Mouse (Mus musculus) midbrain, postnatal 0 days (tissue): ENCODE measurements around the gene 0610040J01Rik. TPM values are rescaled to one million over a fixed set of nuclear protein-coding genes. Genes with fewer than 3 reads are reported as not detected.

ENCODE experiments used
- ATAC-seq: fragments of 200-750 bp; cut with Nextera tagmentation; 2 replicates; pipeline ENCODE4 v1.8.0; 2017; ENCODE audit warnings: moderate number of reproducible peaks, mild to moderate bottlenecking, moderate TSS enrichment, moderate library complexity; ENCODE audit not compliant: low FRiP score
- DNase-seq: peaks from one replicate; pipeline ENCODE4 v3.0.0-alpha.2; 2015; ENCODE audit warnings: low spot score
- H3K27ac ChIP-seq: fragments of 300-500 bp; sonication (generic); 2 replicates; pipeline ENCODE4 v1.5.1; 2014; ENCODE audit warnings: low read depth, mild to moderate bottlenecking, low read length, mixed read lengths
- H3K27me3 ChIP-seq: fragments of 300-500 bp; sonication (generic); 2 replicates; pipeline ENCODE4 v1.6.1; 2014; ENCODE audit warnings: low read length, control low read depth, mixed read lengths; ENCODE audit not compliant: insufficient read depth
- H3K36me3 ChIP-seq: fragments of 300-500 bp; sonication (generic); 2 replicates; pipeline ENCODE4 v1.6.1; 2014; ENCODE audit warnings: low read length, control low read depth, mixed read lengths; ENCODE audit not compliant: insufficient read depth
- H3K4me1 ChIP-seq: fragments of 300-500 bp; sonication (generic); 2 replicates; pipeline ENCODE4 v1.6.1; 2014; ENCODE audit warnings: mild to moderate bottlenecking, control low read depth, antibody characterized with exemption, low read length, mixed read lengths; ENCODE audit not compliant: insufficient read depth
- H3K4me2 ChIP-seq: fragments of 300-500 bp; sonication (generic); 2 replicates; pipeline ENCODE4 v1.6.1; 2014; ENCODE audit warnings: low read depth, mild to moderate bottlenecking, low read length, mixed read lengths; ENCODE audit not compliant: poor library complexity, severe bottlenecking
- H3K4me3 ChIP-seq: fragments of 300-500 bp; sonication (generic); 2 replicates; pipeline ENCODE4 v1.5.1; 2014; ENCODE audit warnings: low read depth, mild to moderate bottlenecking, low read length, moderate library complexity
- H3K9ac ChIP-seq: fragments of 300-500 bp; sonication (generic); replicated peaks from 2 replicates; pipeline ENCODE4 v1.6.1; 2014; ENCODE audit warnings: mild to moderate bottlenecking, low read length, moderate library complexity, mixed read lengths; ENCODE audit not compliant: poor library complexity, severe bottlenecking
- H3K9me3 ChIP-seq: fragments of 300-500 bp; sonication (generic); 2 replicates; pipeline ENCODE4 v1.6.1; 2016; ENCODE audit warnings: low read length, control low read depth
- CTCF ChIP-seq: IDR thresholded peaks from 2 replicates; pipeline ENCODE4 v1.5.1; 2016; ENCODE audit warnings: antibody characterized with exemption, mild to moderate bottlenecking
- WGBS: fragments of 180-500 bp; shearing (Covaris S2); extraction: QIAGEN DNeasy Blood & Tissue Kit; methylation state at CpG from one replicate; pipeline ENCODE4 v1.1.7; 2014; 5-methylcytosine and 5-hydroxymethylcytosine counted together
- polyA plus RNA-seq: library from polyadenylated mRNA; unstranded; fragments of >200 nt; fragmentation: Nextera tagmentation; extraction: Ambion mirVana; gene quantifications from 2 replicates; pipeline ENCODE4 v1.2.1, GENCODE M21; 2015
- total RNA-seq: library from RNA; depleted of rRNA; stranded (reverse); fragments of >200 nt; gene quantifications from 2 replicates; pipeline ENCODE4 v1.2.3, GENCODE M21; 2014

The 0610040J01Rik gene
- total and polyA plus RNA-seq, 2 experiments from 2014 or later = 0.93 to 3.2 TPM

GRCm38 (mm10) chr5:63819519-63819918 lies 7.4 kb downstream of the 0610040J01Rik start:
- ATAC-seq (no peak), DNase-seq (no peak)
- Histone ChIP-seq H3K27me3 (no peaks in the 10 kb centered on the region), H3K4me3 (no peak overlapping the region), H3K9ac (no peak overlapping the region), H3K9me3 (no peaks in the 10 kb centered on the region), H3K4me2 (no peak overlapping the region), H3K4me1 (no peaks in the 10 kb centered on the region), H3K27ac (no peak overlapping the region), H3K36me3 (no peaks in the 10 kb centered on the region)
- no peak for TF ChIP-seq CTCF
- WGBS = 81% methylated on average over 6 of the region's 6 CpGs

DNA sequence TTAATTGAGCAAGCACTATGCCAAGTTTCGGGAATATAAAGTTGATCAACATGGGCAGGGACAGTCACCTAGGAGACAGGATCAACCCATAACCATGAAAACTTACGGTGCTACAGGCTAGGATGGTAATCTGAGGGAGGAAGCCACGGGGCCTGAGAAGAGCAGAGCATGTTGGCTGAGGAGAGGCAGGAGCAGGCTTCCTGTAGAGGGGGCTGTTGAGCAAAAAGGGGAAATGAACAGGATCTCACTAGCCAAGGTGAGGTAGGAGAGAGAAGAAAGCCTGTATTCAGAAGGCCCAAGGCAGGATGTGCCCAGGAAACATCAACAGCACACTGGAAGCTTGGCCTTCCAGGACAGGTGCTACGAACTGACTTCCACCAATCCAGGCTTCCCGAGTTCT lies 9.0 kb downstream of the 0610040J01Rik start:
- no peak for DNase-seq
- TF ChIP-seq CTCF = no peak

GRCm38 (mm10) chr5:63821860-63822259 lies 9.7 kb downstream of the 0610040J01Rik start:
- H3K9me3 ChIP-seq = no peaks in the 10 kb centered on the region
- TF ChIP-seq CTCF = no peak
- no peaks in the 10 kb centered on the region for H3K4me1 ChIP-seq
- WGBS = 85% methylated on average over 8 of the region's 8 CpGs
- H3K9ac ChIP-seq = no peak overlapping the region
- no peaks in the 10 kb centered on the region for H3K27me3 ChIP-seq
- DNase-seq = no peak
- H3K36me3 ChIP-seq = no peaks in the 10 kb centered on the region
- no peak overlapping the region for H3K4me2 ChIP-seq
- ATAC-seq = no peak
- H3K4me3 ChIP-seq = no peak overlapping the region
- no peak overlapping the region for H3K27ac ChIP-seq

More for the DNA sequence above, 9.0 kb downstream of the 0610040J01Rik start:
- no peak overlapping the region for H3K27ac ChIP-seq
- no peak overlapping the region for H3K4me2 ChIP-seq
- H3K4me3 ChIP-seq = no peak overlapping the region
- H3K27me3 ChIP-seq = no peaks in the 10 kb centered on the region
- H3K4me1 ChIP-seq = no peaks in the 10 kb centered on the region
- 93% methylated on average over 5 of the region's 5 CpGs for WGBS
- H3K36me3 ChIP-seq = no peaks in the 10 kb centered on the region
- H3K9me3 ChIP-seq = no peaks in the 10 kb centered on the region
- H3K9ac ChIP-seq = no peak overlapping the region
- no peak for ATAC-seq

GRCm38 (mm10) chr5:63823362-63824332 lies 11.5 kb downstream of the 0610040J01Rik start:
- no peak for DNase-seq

GRCm38 (mm10) chr5:63824599-63825350 lies 12.6 kb downstream of the 0610040J01Rik start:
- ATAC-seq = no peak
- Histone ChIP-seq H3K27ac (no peak overlapping the region), H3K36me3 (no peaks in the 10 kb centered on the region), H3K4me2 (no peak overlapping the region), H3K9me3 (no peaks in the 10 kb centered on the region), H3K4me1 (no peaks in the 10 kb centered on the region), H3K27me3 (no peaks in the 10 kb centered on the region), H3K4me3 (no peak overlapping the region), H3K9ac (no peak overlapping the region)
- no peak for TF ChIP-seq CTCF
- 85% methylated on average over 8 of the region's 8 CpGs for WGBS
- no peak for DNase-seq

More at GRCm38 (mm10) chr5:63823362-63824332, 11.5 kb downstream of the 0610040J01Rik start:
- no peak overlapping the region for H3K4me2 ChIP-seq
- no peak overlapping the region for H3K27ac ChIP-seq
- H3K4me3 ChIP-seq = no peak overlapping the region
- H3K4me1 ChIP-seq = no peaks in the 10 kb centered on the region
- no peaks in the 10 kb centered on the region for H3K9me3 ChIP-seq
- no peak for ATAC-seq
- no peaks in the 10 kb centered on the region for H3K36me3 ChIP-seq
- no peaks in the 10 kb centered on the region for H3K27me3 ChIP-seq
- WGBS = 84% methylated on average over 10 of the region's 10 CpGs
- H3K9ac ChIP-seq = no peak overlapping the region
- no peak for TF ChIP-seq CTCF
